Mouse (Mus musculus) limb, embryonic 15.5 days (tissue): ENCODE data around the gene Dclk1. TPM values are rescaled to one million over a fixed set of nuclear protein-coding genes. Genes with fewer than 3 reads are reported as not detected.
A peak's percentile ranks its signal among the peaks of the same experiment; 100 is the strongest.

Source experiments
- ATAC-seq: fragments of 200-750 bp; cut with Nextera tagmentation; 2 replicates; pipeline ENCODE4 v1.8.0; 2017; ENCODE audit warnings: low read depth, moderate TSS enrichment; ENCODE audit not compliant: insufficient number of reproducible peaks, low FRiP score, low TSS enrichment
- H3K27ac ChIP-seq: fragments of 300-500 bp; sonication (generic); 2 replicates; pipeline ENCODE4 v1.5.1; 2015; ENCODE audit warnings: moderate library complexity, mild to moderate bottlenecking, inconsistent platforms
- H3K27me3 ChIP-seq: fragments of 300-500 bp; sonication (generic); 2 replicates; pipeline ENCODE4 v1.6.1; 2015; ENCODE audit warnings: inconsistent platforms
- H3K36me3 ChIP-seq: fragments of 300-500 bp; sonication (generic); 2 replicates; pipeline ENCODE4 v1.6.1; 2015; ENCODE audit warnings: inconsistent platforms
- H3K4me1 ChIP-seq: fragments of 300-500 bp; sonication (generic); 2 replicates; pipeline ENCODE4 v1.6.1; 2015; ENCODE audit warnings: inconsistent platforms
- H3K4me2 ChIP-seq: fragments of 300-500 bp; sonication (generic); 2 replicates; pipeline ENCODE4 v1.6.1; 2015; ENCODE audit warnings: mild to moderate bottlenecking, inconsistent platforms
- H3K4me3 ChIP-seq: fragments of 300-500 bp; sonication (generic); 2 replicates; pipeline ENCODE4 v1.5.1; 2015; ENCODE audit warnings: mild to moderate bottlenecking, inconsistent platforms
- H3K9ac ChIP-seq: fragments of 300-500 bp; sonication (generic); 2 replicates; pipeline ENCODE4 v1.6.1; 2015; ENCODE audit warnings: inconsistent platforms
- H3K9me3 ChIP-seq: fragments of 300-500 bp; sonication (generic); 2 replicates; pipeline ENCODE4 v1.6.1; 2016; ENCODE audit warnings: inconsistent platforms
- WGBS: fragments of 180-500 bp; shearing (Covaris S2); methylation state at CpG from one replicate; pipeline ENCODE4 v1.1.7; 2015; 5-methylcytosine and 5-hydroxymethylcytosine counted together
- polyA plus RNA-seq: library from polyadenylated mRNA; unstranded; fragments of >200 nt; fragmentation: Nextera tagmentation; extraction: Ambion mirVana; gene quantifications from 2 replicates; pipeline ENCODE4 v1.2.1, GENCODE M21; 2015

Gene Dclk1
- polyA plus RNA-seq, 1 experiment from 2014 or later: 70.1 TPM

GRCm38 (mm10) chr3:55442012-55442645 lies 200.0 kb downstream of the Dclk1 start:
- Histone ChIP-seq H3K27me3 (no peaks in the 10 kb centered on the region), H3K4me3 (no peak overlapping the region), H3K9me3 (no peaks in the 10 kb centered on the region), H3K36me3 (no peaks in the 10 kb centered on the region), H3K9ac (no peak overlapping the region), H3K4me2 (no peak overlapping the region), H3K27ac (no peak overlapping the region), H3K4me1 (no peaks in the 10 kb centered on the region)
- ATAC-seq: no peak
- WGBS: 67% methylated on average over 11 of the region's 11 CpGs

- no peaks in the 10 kb centered on the region for H3K9me3 ChIP-seq
- H3K36me3 ChIP-seq: no peaks in the 10 kb centered on the region
- H3K9ac ChIP-seq: no peak overlapping the region
- H3K27me3 ChIP-seq: no peaks in the 10 kb centered on the region
- H3K4me2 ChIP-seq: no peak overlapping the region
- H3K4me3 ChIP-seq: no peak overlapping the region
- WGBS: 77% methylated on average over 8 of the region's 8 CpGs
- H3K4me1 ChIP-seq: 0 out of 2 replicates have a peak, but pooled peaks cover 3% of the 10 kb centered on the region
- H3K27ac ChIP-seq: no peak overlapping the region
- no peak for ATAC-seq
Observed at GRCm38 (mm10) chr3:55443271-55443670, 201.1 kb downstream of the Dclk1 start.

- no peak for ATAC-seq
- Histone ChIP-seq H3K27me3 (no peaks in the 10 kb centered on the region), H3K4me3 (no peak overlapping the region), H3K36me3 (no peaks in the 10 kb centered on the region), H3K4me2 (no peak overlapping the region), H3K27ac (no peak overlapping the region), H3K9ac (no peak overlapping the region), H3K4me1 (0 out of 2 replicates have a peak, but pooled peaks cover 3% of the 10 kb centered on the region), H3K9me3 (no peaks in the 10 kb centered on the region)
- WGBS: 90% methylated on average over 2 of the region's 2 CpGs
Observed at GRCm38 (mm10) chr3:55443725-55444124, 201.6 kb downstream of the Dclk1 start.

GRCm38 (mm10) chr3:55446681-55447080 lies 204.5 kb downstream of the Dclk1 start:
- Histone ChIP-seq H3K4me1 (0 out of 2 replicates have a peak, but pooled peaks cover 3% of the 10 kb centered on the region), H3K9ac (no peak overlapping the region), H3K27ac (no peak overlapping the region), H3K4me3 (no peak overlapping the region), H3K27me3 (no peaks in the 10 kb centered on the region), H3K36me3 (no peaks in the 10 kb centered on the region), H3K4me2 (no peak overlapping the region), H3K9me3 (no peaks in the 10 kb centered on the region)
- 83% methylated on average over 7 of the region's 7 CpGs for WGBS
- ATAC-seq: no peak

- WGBS: 73% methylated on average over 5 of the region's 5 CpGs
- Histone ChIP-seq H3K27ac (0 out of 2 replicates have a peak overlapping the region, but pooled peaks have one; percentile 14), H3K4me1 (0 out of 2 replicates have a peak, but pooled peaks cover 3% of the 10 kb centered on the region), H3K4me3 (no peak overlapping the region), H3K4me2 (no peak overlapping the region), H3K36me3 (no peaks in the 10 kb centered on the region), H3K9ac (no peak overlapping the region), H3K9me3 (no peaks in the 10 kb centered on the region), H3K27me3 (no peaks in the 10 kb centered on the region)
- ATAC-seq: no peak
Observed at GRCm38 (mm10) chr3:55447486-55448460, 205.6 kb downstream of the Dclk1 start.

GRCm38 (mm10) chr3:55449148-55449547 lies 207.0 kb downstream of the Dclk1 start:
- Histone ChIP-seq H3K4me1 (0 out of 2 replicates have a peak, but pooled peaks cover 3% of the 10 kb centered on the region), H3K27ac (no peak overlapping the region), H3K4me3 (no peak overlapping the region), H3K9ac (no peak overlapping the region), H3K36me3 (no peaks in the 10 kb centered on the region), H3K27me3 (no peaks in the 10 kb centered on the region), H3K9me3 (no peaks in the 10 kb centered on the region), H3K4me2 (no peak overlapping the region)
- 91% methylated on average over 2 of the region's 2 CpGs for WGBS
- ATAC-seq: no peak

GRCm38 (mm10) chr3:55451035-55451434 lies 208.9 kb downstream of the Dclk1 start:
- Histone ChIP-seq H3K27me3 (no peaks in the 10 kb centered on the region), H3K9me3 (no peaks in the 10 kb centered on the region), H3K9ac (no peak overlapping the region), H3K4me3 (no peak overlapping the region), H3K36me3 (no peaks in the 10 kb centered on the region), H3K27ac (no peak overlapping the region), H3K4me2 (no peak overlapping the region), H3K4me1 (0 out of 2 replicates have a peak, but pooled peaks cover 3% of the 10 kb centered on the region)
- ATAC-seq: no peak
- 92% methylated on average over 14 of the region's 14 CpGs for WGBS

GRCm38 (mm10) chr3:55451877-55452276 lies 209.7 kb downstream of the Dclk1 start:
- no peak for ATAC-seq
- 79% methylated on average over 3 of the region's 3 CpGs for WGBS
- no peaks in the 10 kb centered on the region for H3K36me3 ChIP-seq

GRCm38 (mm10) chr3:55452464-55452863 lies 210.3 kb downstream of the Dclk1 start:
- Histone ChIP-seq H3K9ac (no peak overlapping the region), H3K27ac (no peak overlapping the region), H3K4me1 (0 out of 2 replicates have a peak, but pooled peaks cover 3% of the 10 kb centered on the region), H3K9me3 (no peaks in the 10 kb centered on the region), H3K27me3 (no peaks in the 10 kb centered on the region), H3K36me3 (no peaks in the 10 kb centered on the region), H3K4me3 (no peak overlapping the region), H3K4me2 (no peak overlapping the region)
- no peak for ATAC-seq
- WGBS: 84% methylated on average over 2 of the region's 2 CpGs

More at GRCm38 (mm10) chr3:55451877-55452276, 209.7 kb downstream of the Dclk1 start:
- no peaks in the 10 kb centered on the region for H3K9me3 ChIP-seq
- H3K4me1 ChIP-seq: 0 out of 2 replicates have a peak, but pooled peaks cover 3% of the 10 kb centered on the region
- no peaks in the 10 kb centered on the region for H3K27me3 ChIP-seq
- no peak overlapping the region for H3K27ac ChIP-seq
- H3K4me2 ChIP-seq: no peak overlapping the region
- no peak overlapping the region for H3K4me3 ChIP-seq
- no peak overlapping the region for H3K9ac ChIP-seq

- no peaks in the 10 kb centered on the region for H3K9me3 ChIP-seq
- no peak for ATAC-seq
- H3K4me1 ChIP-seq: peaks cover 8% of the 10 kb centered on the region; the same call in 1 of the 2 replicates
- WGBS: 56% methylated on average over 3 of the region's 3 CpGs
- no peaks in the 10 kb centered on the region for H3K27me3 ChIP-seq
- H3K4me2 ChIP-seq: no peak overlapping the region
- H3K4me3 ChIP-seq: no peak overlapping the region
- no peaks in the 10 kb centered on the region for H3K36me3 ChIP-seq
- H3K27ac ChIP-seq: no peak overlapping the region
- H3K9ac ChIP-seq: no peak overlapping the region
Observed at GRCm38 (mm10) chr3:55461092-55461491, 218.9 kb downstream of the Dclk1 start.

- H3K4me3 ChIP-seq: peak overlapping the region; percentile 28
- H3K36me3 ChIP-seq: no peaks in the 10 kb centered on the region
- H3K27ac ChIP-seq: peak overlapping the region; percentile 54
- peaks cover 8% of the 10 kb centered on the region; the same call in 1 of the 2 replicates for H3K4me1 ChIP-seq
- H3K9me3 ChIP-seq: no peaks in the 10 kb centered on the region
- whole genome bisulfite sequencing: 2% methylated on average over 16 of the region's 17 CpGs
- H3K9ac ChIP-seq: no peak overlapping the region
- peak overlapping the region; percentile 46 for H3K4me2 ChIP-seq
- no peaks in the 10 kb centered on the region for H3K27me3 ChIP-seq
- ATAC-seq: no peak
Observed at GRCm38 (mm10) chr3:55461685-55462655, 219.8 kb downstream of the Dclk1 start.
